Mouse (Mus musculus): Measurements from ENCODE around the gene Gm21304. TPM values are rescaled to one million over a fixed set of nuclear protein-coding genes. Genes with fewer than 3 reads are reported as not detected.
"Not testable (repeated sequence)": the region's sequence is repeated elsewhere in the genome, so short reads cannot be mapped to it uniquely, and the experiment has no call there.

Gm21304 gene
- not detected in 2 replicates for polyA plus RNA-seq (2015; fragmentation: Nextera tagmentation; extraction: Ambion mirVana)

DNA sequence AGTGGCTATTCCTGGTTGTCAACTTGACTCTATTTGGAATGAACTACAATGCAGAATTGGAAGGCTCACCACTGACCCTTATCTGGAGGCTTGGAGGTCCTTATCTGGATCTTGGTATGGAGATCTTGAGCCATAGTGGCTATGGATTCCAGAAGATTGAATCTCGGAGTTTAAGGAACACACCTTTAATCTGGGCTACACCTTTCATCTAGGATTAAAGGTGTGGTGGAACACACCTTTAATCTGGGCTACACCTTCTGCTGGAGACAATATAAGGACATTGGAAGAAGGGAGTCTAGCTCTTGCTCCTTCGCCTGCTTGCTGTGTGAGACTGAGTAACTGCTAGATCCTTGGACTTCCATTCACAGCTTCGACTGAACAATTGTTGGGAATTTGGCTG lies at the start of gene Gm21304:
Gene Gm21304, plus strand, starts transcription at position 301 of the 400 bp plus-strand sequence.
- no CpG with 5 or more reads among the region's 3 CpGs for WGBS (ENCODE audit: insufficient replicate concordance)
- not testable (repeated sequence) for H3K4me2 ChIP-seq; ATAC-seq (ENCODE audit: insufficient read depth); H3K27ac ChIP-seq (replicated peaks); H3K4me3 ChIP-seq (replicated peaks); H3K27me3 ChIP-seq; H3K9ac ChIP-seq; H3K36me3 ChIP-seq (replicated peaks); H3K4me1 ChIP-seq (replicated peaks); H3K9me3 ChIP-seq (replicated peaks)

DNA sequence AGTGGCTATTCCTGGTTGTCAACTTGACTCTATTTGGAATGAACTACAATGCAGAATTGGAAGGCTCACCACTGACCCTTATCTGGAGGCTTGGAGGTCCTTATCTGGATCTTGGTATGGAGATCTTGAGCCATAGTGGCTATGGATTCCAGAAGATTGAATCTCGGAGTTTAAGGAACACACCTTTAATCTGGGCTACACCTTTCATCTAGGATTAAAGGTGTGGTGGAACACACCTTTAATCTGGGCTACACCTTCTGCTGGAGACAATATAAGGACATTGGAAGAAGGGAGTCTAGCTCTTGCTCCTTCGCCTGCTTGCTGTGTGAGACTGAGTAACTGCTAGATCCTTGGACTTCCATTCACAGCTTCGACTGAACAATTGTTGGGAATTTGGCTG lies 25.6 kb upstream of the Gm21304 start, which contains the start of gene Gm21293:
Gene Gm21293, plus strand, starts transcription at position 301 of the 400 bp plus-strand sequence.
- H3K4me3 ChIP-seq (replicated peaks); H3K27ac ChIP-seq (replicated peaks); H3K4me1 ChIP-seq (replicated peaks); H3K9ac ChIP-seq; H3K9me3 ChIP-seq (replicated peaks); H3K36me3 ChIP-seq (replicated peaks); H3K27me3 ChIP-seq; ATAC-seq (ENCODE audit: insufficient read depth); H3K4me2 ChIP-seq: not testable (repeated sequence)
- no CpG with 5 or more reads among the region's 3 CpGs for WGBS (ENCODE audit: insufficient replicate concordance)

DNA sequence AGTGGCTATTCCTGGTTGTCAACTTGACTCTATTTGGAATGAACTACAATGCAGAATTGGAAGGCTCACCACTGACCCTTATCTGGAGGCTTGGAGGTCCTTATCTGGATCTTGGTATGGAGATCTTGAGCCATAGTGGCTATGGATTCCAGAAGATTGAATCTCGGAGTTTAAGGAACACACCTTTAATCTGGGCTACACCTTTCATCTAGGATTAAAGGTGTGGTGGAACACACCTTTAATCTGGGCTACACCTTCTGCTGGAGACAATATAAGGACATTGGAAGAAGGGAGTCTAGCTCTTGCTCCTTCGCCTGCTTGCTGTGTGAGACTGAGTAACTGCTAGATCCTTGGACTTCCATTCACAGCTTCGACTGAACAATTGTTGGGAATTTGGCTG lies 17.1 kb upstream of the Gm21304 start, which contains the start of gene Gm6763:
Gene Gm6763, plus strand, starts transcription at position 301 of the 400 bp plus-strand sequence.
- H3K4me1 ChIP-seq (replicated peaks); H3K27me3 ChIP-seq; H3K9ac ChIP-seq; H3K36me3 ChIP-seq (replicated peaks); ATAC-seq (ENCODE audit: insufficient read depth); H3K4me2 ChIP-seq; H3K9me3 ChIP-seq (replicated peaks); H3K27ac ChIP-seq (replicated peaks); H3K4me3 ChIP-seq (replicated peaks): not testable (repeated sequence)
- WGBS (ENCODE audit: insufficient replicate concordance), result no CpG with 5 or more reads among the region's 3 CpGs

DNA sequence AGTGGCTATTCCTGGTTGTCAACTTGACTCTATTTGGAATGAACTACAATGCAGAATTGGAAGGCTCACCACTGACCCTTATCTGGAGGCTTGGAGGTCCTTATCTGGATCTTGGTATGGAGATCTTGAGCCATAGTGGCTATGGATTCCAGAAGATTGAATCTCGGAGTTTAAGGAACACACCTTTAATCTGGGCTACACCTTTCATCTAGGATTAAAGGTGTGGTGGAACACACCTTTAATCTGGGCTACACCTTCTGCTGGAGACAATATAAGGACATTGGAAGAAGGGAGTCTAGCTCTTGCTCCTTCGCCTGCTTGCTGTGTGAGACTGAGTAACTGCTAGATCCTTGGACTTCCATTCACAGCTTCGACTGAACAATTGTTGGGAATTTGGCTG lies 8.6 kb upstream of the Gm21304 start, which contains the start of gene Gm8764:
Gene Gm8764, plus strand, starts transcription at position 301 of the 400 bp plus-strand sequence.
- H3K4me3 ChIP-seq (replicated peaks); H3K27ac ChIP-seq (replicated peaks); H3K9me3 ChIP-seq (replicated peaks); ATAC-seq (ENCODE audit: insufficient read depth); H3K27me3 ChIP-seq; H3K4me2 ChIP-seq; H3K36me3 ChIP-seq (replicated peaks); H3K9ac ChIP-seq; H3K4me1 ChIP-seq (replicated peaks): not testable (repeated sequence)
- no CpG with 5 or more reads among the region's 3 CpGs for WGBS (ENCODE audit: insufficient replicate concordance)

DNA sequence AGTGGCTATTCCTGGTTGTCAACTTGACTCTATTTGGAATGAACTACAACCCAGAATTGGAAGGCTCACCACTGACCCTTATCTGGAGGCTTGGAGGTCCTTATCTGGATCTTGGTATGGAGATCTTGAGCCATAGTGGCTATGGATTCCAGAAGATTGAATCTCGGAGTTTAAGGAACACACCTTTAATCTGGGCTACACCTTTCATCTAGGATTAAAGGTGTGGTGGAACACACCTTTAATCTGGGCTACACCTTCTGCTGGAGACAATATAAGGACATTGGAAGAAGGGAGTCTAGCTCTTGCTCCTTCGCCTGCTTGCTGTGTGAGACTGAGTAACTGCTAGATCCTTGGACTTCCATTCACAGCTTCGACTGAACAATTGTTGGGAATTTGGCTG lies 8.4 kb downstream of the Gm21304 start, which contains the start of gene Gm21312:
Gene Gm21312, plus strand, starts transcription at position 301 of the 400 bp plus-strand sequence.
- not testable (repeated sequence) for H3K27me3 ChIP-seq; H3K9ac ChIP-seq; H3K4me1 ChIP-seq (replicated peaks); H3K27ac ChIP-seq (replicated peaks); H3K4me2 ChIP-seq; H3K9me3 ChIP-seq (replicated peaks); H3K36me3 ChIP-seq (replicated peaks); H3K4me3 ChIP-seq (replicated peaks); ATAC-seq (ENCODE audit: insufficient read depth)
- no CpG with 5 or more reads among the region's 3 CpGs for WGBS (ENCODE audit: insufficient replicate concordance)

DNA sequence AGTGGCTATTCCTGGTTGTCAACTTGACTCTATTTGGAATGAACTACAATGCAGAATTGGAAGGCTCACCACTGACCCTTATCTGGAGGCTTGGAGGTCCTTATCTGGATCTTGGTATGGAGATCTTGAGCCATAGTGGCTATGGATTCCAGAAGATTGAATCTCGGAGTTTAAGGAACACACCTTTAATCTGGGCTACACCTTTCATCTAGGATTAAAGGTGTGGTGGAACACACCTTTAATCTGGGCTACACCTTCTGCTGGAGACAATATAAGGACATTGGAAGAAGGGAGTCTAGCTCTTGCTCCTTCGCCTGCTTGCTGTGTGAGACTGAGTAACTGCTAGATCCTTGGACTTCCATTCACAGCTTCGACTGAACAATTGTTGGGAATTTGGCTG lies 16.9 kb downstream of the Gm21304 start, which contains the start of gene Gm20765:
Gene Gm20765, plus strand, starts transcription at position 301 of the 400 bp plus-strand sequence.
- WGBS (ENCODE audit: insufficient replicate concordance), result no CpG with 5 or more reads among the region's 3 CpGs
- not testable (repeated sequence) for H3K36me3 ChIP-seq (replicated peaks); H3K4me3 ChIP-seq (replicated peaks); ATAC-seq (ENCODE audit: insufficient read depth); H3K27me3 ChIP-seq; H3K4me1 ChIP-seq (replicated peaks); H3K9me3 ChIP-seq (replicated peaks); H3K4me2 ChIP-seq; H3K9ac ChIP-seq; H3K27ac ChIP-seq (replicated peaks)

DNA sequence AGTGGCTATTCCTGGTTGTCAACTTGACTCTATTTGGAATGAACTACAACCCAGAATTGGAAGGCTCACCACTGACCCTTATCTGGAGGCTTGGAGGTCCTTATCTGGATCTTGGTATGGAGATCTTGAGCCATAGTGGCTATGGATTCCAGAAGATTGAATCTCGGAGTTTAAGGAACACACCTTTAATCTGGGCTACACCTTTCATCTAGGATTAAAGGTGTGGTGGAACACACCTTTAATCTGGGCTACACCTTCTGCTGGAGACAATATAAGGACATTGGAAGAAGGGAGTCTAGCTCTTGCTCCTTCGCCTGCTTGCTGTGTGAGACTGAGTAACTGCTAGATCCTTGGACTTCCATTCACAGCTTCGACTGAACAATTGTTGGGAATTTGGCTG lies 25.4 kb downstream of the Gm21304 start, which contains the start of gene Gm4340:
Gene Gm4340, plus strand, starts transcription at position 301 of the 400 bp plus-strand sequence.
- not testable (repeated sequence) for ATAC-seq (ENCODE audit: insufficient read depth); H3K4me3 ChIP-seq (replicated peaks); H3K9ac ChIP-seq; H3K9me3 ChIP-seq (replicated peaks); H3K4me2 ChIP-seq; H3K27ac ChIP-seq (replicated peaks); H3K36me3 ChIP-seq (replicated peaks); H3K4me1 ChIP-seq (replicated peaks); H3K27me3 ChIP-seq
- WGBS (ENCODE audit: insufficient replicate concordance), result no CpG with 5 or more reads among the region's 3 CpGs

DNA sequence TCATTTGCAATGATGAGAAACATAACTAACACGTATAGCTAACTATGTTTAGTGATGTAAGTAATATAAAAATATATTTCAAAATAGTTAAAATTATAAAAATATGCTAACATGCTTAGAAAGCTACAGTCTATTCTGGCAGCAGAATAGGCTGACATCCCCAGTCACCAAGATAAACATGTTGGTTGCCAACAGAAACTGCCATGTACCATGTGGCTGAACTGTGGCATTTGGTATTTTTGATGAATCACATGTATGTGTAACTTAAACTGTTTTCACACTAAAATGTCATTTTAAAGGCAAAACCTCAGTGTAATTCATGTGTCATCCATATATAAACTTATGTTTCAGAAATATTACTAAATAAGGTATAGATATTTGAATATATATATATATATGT lies 41.3 kb downstream of the Gm21304 start:
- no peaks in the 10 kb centered on the region for H3K36me3 ChIP-seq (replicated peaks)
- ATAC-seq (ENCODE audit: insufficient read depth), result no peak

DNA sequence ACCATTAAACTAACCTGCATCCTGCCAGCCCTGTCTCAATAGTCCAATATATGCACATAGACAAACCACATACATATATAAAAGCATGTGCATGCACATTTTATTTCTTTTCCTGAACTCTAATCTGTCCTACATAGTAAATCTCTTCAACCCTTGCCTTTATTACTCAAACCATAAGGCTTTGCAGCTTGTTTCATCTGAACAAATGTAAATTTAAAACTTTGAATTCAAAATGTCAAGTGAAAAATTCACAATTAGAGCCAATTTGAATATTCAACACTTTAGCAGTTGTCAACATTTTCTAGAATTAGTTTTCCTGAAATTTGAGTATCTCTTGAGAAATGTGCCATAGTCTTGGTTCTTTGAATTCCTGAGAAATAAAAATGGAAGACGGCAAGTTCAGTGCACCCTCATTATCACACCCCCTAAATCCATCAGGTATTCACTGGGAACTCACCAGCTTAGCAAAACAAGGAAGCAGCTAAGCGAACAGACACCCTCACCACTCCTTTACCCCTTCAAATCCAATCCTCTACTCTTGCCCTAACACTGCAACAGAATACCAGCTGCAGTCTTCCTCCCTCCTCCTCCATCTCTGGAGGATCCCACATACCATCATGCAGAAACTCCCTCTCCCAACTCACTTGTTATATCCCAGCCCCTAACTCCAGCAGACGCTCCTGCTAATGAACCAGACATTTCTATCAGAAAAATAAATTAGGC lies 42.1 kb downstream of the Gm21304 start:
- H3K4me2 ChIP-seq, result no peak overlapping the region
- H3K36me3 ChIP-seq (replicated peaks), result no peaks in the 10 kb centered on the region
- no peak for ATAC-seq (ENCODE audit: insufficient read depth)
- H3K27me3 ChIP-seq, result no peaks in the 10 kb centered on the region
- H3K9me3 ChIP-seq (replicated peaks), result no peaks in the 10 kb centered on the region
- H3K4me1 ChIP-seq (replicated peaks), result no peaks in the 10 kb centered on the region
- WGBS (ENCODE audit: insufficient replicate concordance), result 48% methylated on average over 3 of the region's 3 CpGs
- H3K27ac ChIP-seq (replicated peaks), result no peak overlapping the region
- H3K4me3 ChIP-seq (replicated peaks), result no peak overlapping the region
- no peak overlapping the region for H3K9ac ChIP-seq

More for the DNA sequence above, 41.3 kb downstream of the Gm21304 start:
- Histone ChIP-seq H3K4me1 (replicated peaks) (no peaks in the 10 kb centered on the region), H3K9me3 (replicated peaks) (no peaks in the 10 kb centered on the region), H3K4me3 (replicated peaks) (no peak overlapping the region), H3K27me3 (no peaks in the 10 kb centered on the region), H3K4me2 (no peak overlapping the region), H3K27ac (replicated peaks) (no peak overlapping the region), H3K9ac (no peak overlapping the region)
- 42% methylated on average over 1 of the region's 1 CpGs for WGBS (ENCODE audit: insufficient replicate concordance)

DNA sequence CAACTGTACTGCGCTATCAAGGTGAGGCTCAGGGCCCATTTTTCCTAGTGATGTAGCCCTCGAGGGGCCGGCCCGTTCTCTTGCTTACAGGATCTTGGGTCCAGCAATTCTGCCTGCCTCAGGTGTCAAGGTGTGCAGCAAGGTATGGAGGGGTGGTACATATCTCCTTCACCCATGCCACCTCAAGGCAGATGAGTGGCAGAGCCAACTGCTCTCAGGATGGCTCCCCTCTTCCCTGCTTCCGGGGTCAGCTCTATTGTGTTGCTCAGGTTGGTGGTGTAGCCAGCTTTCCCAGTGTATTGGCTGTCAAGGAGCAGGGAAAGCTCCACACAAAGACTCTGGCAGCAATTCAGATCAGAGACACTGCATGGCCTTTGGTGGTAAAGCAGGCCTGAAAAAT lies 46.2 kb downstream of the Gm21304 start:
- Histone ChIP-seq H3K9me3 (replicated peaks) (no peaks in the 10 kb centered on the region), H3K27me3 (no peaks in the 10 kb centered on the region), H3K4me2 (no peak overlapping the region), H3K4me1 (replicated peaks) (no peaks in the 10 kb centered on the region), H3K4me3 (replicated peaks) (no peak overlapping the region), H3K9ac (no peak overlapping the region), H3K36me3 (replicated peaks) (no peaks in the 10 kb centered on the region), H3K27ac (replicated peaks) (no peak overlapping the region)
- no peak for ATAC-seq (ENCODE audit: insufficient read depth)
- WGBS (ENCODE audit: insufficient replicate concordance), result 68% methylated on average over 5 of the region's 5 CpGs
